Mouse (Mus musculus) small intestine, adult 2 months (tissue): ENCODE measurements at regions not wholly inside any gene's neighbourhood (a gene's known extent, or its start where the extent isn't known, plus 50 kb on each side); places are given as distances from the start of the nearest gene placed in this dataset.
A peak's percentile ranks its signal among the peaks of the same experiment; 100 is the strongest.
"Not testable (repeated sequence)": the region's sequence is repeated elsewhere in the genome, so short reads cannot be mapped to it uniquely, and the experiment has no call there.

Experiments used
- H3K27ac ChIP-seq: fragments of 200-500 bp; 2 replicates; pipeline ENCODE4 v1.5.1; 2012; ENCODE audit warnings: low read depth, low read length, control low read depth, inconsistent platforms; ENCODE audit not compliant: insufficient read depth
- H3K27me3 ChIP-seq: fragments of 200-500 bp; 2 replicates; pipeline ENCODE4 v1.6.1; 2012; ENCODE audit warnings: mild to moderate bottlenecking, moderate library complexity, low read length, inconsistent platforms; ENCODE audit not compliant: control insufficient read depth, insufficient read depth
- H3K36me3 ChIP-seq: fragments of 200-500 bp; 2 replicates; pipeline ENCODE4 v1.6.1; 2012; ENCODE audit warnings: mild to moderate bottlenecking, low read length, control low read depth, inconsistent platforms; ENCODE audit not compliant: control insufficient read depth, insufficient read depth
- H3K4me1 ChIP-seq: fragments of 200-500 bp; 2 replicates; pipeline ENCODE4 v1.6.1; 2012; ENCODE audit warnings: low read length, inconsistent platforms, mixed read lengths; ENCODE audit not compliant: control insufficient read depth, insufficient read depth, insufficient read length
- H3K4me3 ChIP-seq: fragments of 200-500 bp; 2 replicates; pipeline ENCODE4 v1.5.1; 2012; ENCODE audit warnings: low read depth, mild to moderate bottlenecking, control low read depth, inconsistent platforms, low read length, moderate library complexity
- CTCF ChIP-seq: fragments of 200-500 bp; IDR thresholded peaks from 2 replicates; pipeline ENCODE4 v1.5.1; 2012; ENCODE audit warnings: low read depth, mild to moderate bottlenecking, control low read depth, inconsistent platforms, low read length, moderate library complexity, mixed read lengths; ENCODE audit not compliant: insufficient replicate concordance, insufficient read length; ENCODE audit errors: extremely low read depth
- POLR2A ChIP-seq: fragments of 200-500 bp; IDR thresholded peaks from 2 replicates; pipeline ENCODE4 v1.6.1; 2012; ENCODE audit warnings: low read depth, mild to moderate bottlenecking, control low read depth, inconsistent platforms, low read length, moderate library complexity
- WGBS: fragments of 180-500 bp; shearing (Covaris S2); methylation state at CpG from one replicate; pipeline ENCODE4 v1.1.7; 2018; 5-methylcytosine and 5-hydroxymethylcytosine counted together

GRCm38 (mm10) chr6:31141486-31141885 lies 182.6 kb upstream of the Klf14 start:
- no peak for TF ChIP-seq POLR2A
- TF ChIP-seq CTCF = no peak
- H3K4me3 ChIP-seq = no peak overlapping the region
- peaks cover 12% of the 10 kb centered on the region for H3K36me3 ChIP-seq
- peaks cover 15% of the 10 kb centered on the region for H3K4me1 ChIP-seq
- H3K27me3 ChIP-seq = no peaks in the 10 kb centered on the region
- no peak overlapping the region for H3K27ac ChIP-seq
- 57% methylated on average over 6 of the region's 6 CpGs for WGBS

GRCm38 (mm10) chr6:31142479-31143007 lies 183.7 kb upstream of the Klf14 start:
- WGBS = 93% methylated on average over 15 of the region's 15 CpGs
- H3K4me3 ChIP-seq, H3K27me3 ChIP-seq, H3K27ac ChIP-seq: not testable (repeated sequence)
- Histone ChIP-seq H3K4me1 (peaks cover 15% of the 10 kb centered on the region), H3K36me3 (peaks cover 12% of the 10 kb centered on the region)

- peaks cover 21% of the 10 kb centered on the region for H3K4me1 ChIP-seq
- peak overlapping the region; percentile 12 for H3K4me3 ChIP-seq
- no peak for TF ChIP-seq CTCF
- no peak for TF ChIP-seq POLR2A
- H3K27me3 ChIP-seq = no peaks in the 10 kb centered on the region
- 28% methylated on average over 10 of the region's 10 CpGs for WGBS
- H3K36me3 ChIP-seq = no peaks in the 10 kb centered on the region
- H3K27ac ChIP-seq = peak overlapping the region; percentile 31
Observed at GRCm38 (mm10) chr6:31145687-31146086, 186.8 kb upstream of the Klf14 start.

GRCm38 (mm10) chr6:31146779-31147178 lies 187.9 kb upstream of the Klf14 start:
- Histone ChIP-seq H3K36me3 (no peaks in the 10 kb centered on the region), H3K4me3 (no peak overlapping the region), H3K27ac (0 out of 2 replicates have a peak overlapping the region, but pooled peaks have one; percentile 43), H3K27me3 (no peaks in the 10 kb centered on the region), H3K4me1 (peaks cover 19% of the 10 kb centered on the region)
- WGBS = 22% methylated on average over 5 of the region's 5 CpGs
- TF ChIP-seq POLR2A (no peak), CTCF (no peak)

- TF ChIP-seq POLR2A = no peak
- TF ChIP-seq CTCF = no peak
Observed at GRCm38 (mm10) chr6:31147682-31148081, 188.8 kb upstream of the Klf14 start.

GRCm38 (mm10) chr6:31148311-31148856 lies 189.5 kb upstream of the Klf14 start:
- Histone ChIP-seq H3K4me3 (peak overlapping the region; percentile 5; the same call in 1 of the 2 replicates), H3K4me1 (peaks cover 19% of the 10 kb centered on the region), H3K27me3 (no peaks in the 10 kb centered on the region), H3K36me3 (no peaks in the 10 kb centered on the region), H3K27ac (peak overlapping the region; percentile 39)
- WGBS = 18% methylated on average over 8 of the region's 8 CpGs
- TF ChIP-seq POLR2A (no peak), CTCF (no peak)

More at GRCm38 (mm10) chr6:31147682-31148081, 188.8 kb upstream of the Klf14 start:
- Histone ChIP-seq H3K27ac (peak overlapping the region; percentile 31), H3K27me3 (no peaks in the 10 kb centered on the region), H3K4me3 (peak overlapping the region; percentile 12; the same call in 1 of the 2 replicates), H3K36me3 (no peaks in the 10 kb centered on the region), H3K4me1 (peaks cover 19% of the 10 kb centered on the region)
- 36% methylated on average over 10 of the region's 10 CpGs for WGBS

GRCm38 (mm10) chr6:31149164-31149563 lies 190.3 kb upstream of the Klf14 start:
- WGBS = 34% methylated on average over 6 of the region's 6 CpGs
- Histone ChIP-seq H3K36me3 (no peaks in the 10 kb centered on the region), H3K27me3 (no peaks in the 10 kb centered on the region), H3K4me1 (peaks cover 17% of the 10 kb centered on the region), H3K27ac (peak overlapping the region; percentile 39), H3K4me3 (peak overlapping the region; percentile 31)
- TF ChIP-seq POLR2A (no peak), CTCF (no peak)

- Histone ChIP-seq H3K36me3 (no peaks in the 10 kb centered on the region), H3K4me3 (no peak overlapping the region), H3K27me3 (no peaks in the 10 kb centered on the region), H3K4me1 (peaks cover 15% of the 10 kb centered on the region), H3K27ac (no peak overlapping the region)
- WGBS = 87% methylated on average over 8 of the region's 8 CpGs
- no peak for TF ChIP-seq CTCF
- no peak for TF ChIP-seq POLR2A
Observed at GRCm38 (mm10) chr6:31150416-31150815, 191.5 kb upstream of the Klf14 start.
